Mouse (Mus musculus): ENCODE measurements at regions not wholly inside any gene's neighbourhood (a gene's known extent, or its start where the extent isn't known, plus 50 kb on each side); places are given as distances from the start of the nearest gene placed in this dataset.

DNA sequence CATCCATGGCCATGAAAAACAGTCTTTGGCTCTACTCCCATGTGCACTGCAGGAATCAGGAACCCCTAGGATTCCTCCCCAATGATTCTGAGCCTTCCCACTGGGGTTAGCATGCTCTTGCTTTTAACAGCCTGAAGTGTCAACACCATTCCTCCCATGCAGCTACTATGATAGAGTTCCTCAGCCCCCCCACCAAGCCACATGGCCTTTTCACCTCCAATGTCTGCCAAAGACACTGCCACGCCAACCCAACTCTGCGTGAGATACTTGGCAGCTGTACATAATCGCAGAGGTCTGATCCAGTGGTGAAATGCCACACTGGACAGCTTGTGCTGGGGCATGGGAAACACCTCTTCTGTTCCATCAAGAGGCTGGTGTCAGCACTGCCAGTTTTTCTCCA, 128.6 kb upstream of the H2al1a start:
- no peak for DNase-seq

- peak; percentile 4 for DNase-seq
Measured at GRCm38 (mm10) chrX:11180194-11180816, 118.8 kb upstream of the H2al1a start.

- peak; percentile 6 for DNase-seq
Measured at GRCm38 (mm10) chrX:11181855-11182254, 117.2 kb upstream of the H2al1a start.

DNA sequence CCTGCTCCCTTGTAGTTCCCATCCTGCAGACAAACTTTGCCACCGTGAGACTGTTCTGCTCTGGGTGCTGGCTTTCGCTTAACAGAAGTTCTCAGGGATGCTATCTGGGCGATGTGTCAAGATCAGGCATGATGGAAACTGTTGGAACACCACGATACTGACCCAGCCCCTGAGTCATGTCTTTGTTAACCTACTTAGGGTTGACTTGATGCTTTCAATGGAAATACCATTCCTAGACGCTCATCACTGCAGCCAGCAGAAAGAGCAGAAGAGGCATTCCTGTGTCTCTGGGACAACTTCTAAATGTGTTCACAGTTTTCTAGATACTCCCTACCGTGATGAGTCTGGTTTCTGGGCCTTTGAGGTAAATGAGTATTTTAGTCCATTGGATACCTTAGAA, 108.2 kb upstream of the H2al1a start:
- DNase-seq = no peak

GRCm38 (mm10) chrX:11204135-11204534, 94.9 kb upstream of the H2al1a start:
- no peak for DNase-seq

GRCm38 (mm10) chrX:11209895-11210294, 89.2 kb upstream of the H2al1a start:
- no peak for DNase-seq

DNA sequence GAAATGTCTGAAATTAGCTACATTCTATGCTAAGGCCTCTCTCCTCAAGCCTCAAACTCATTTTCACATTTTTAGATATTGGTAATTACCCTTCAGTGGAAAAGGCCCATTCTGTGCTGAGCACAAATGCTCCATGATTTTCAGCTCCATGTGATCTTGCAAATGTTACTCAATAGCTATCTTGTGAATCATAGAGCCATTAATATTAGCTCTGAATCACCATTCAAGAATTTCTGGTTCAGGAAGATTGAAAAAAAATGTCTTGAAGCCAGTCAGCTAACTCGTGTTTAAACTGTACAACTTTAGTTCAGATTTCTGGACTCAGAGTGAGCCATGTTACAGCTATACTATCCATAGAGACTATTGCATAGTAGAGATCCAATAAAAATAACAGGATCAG, 86.2 kb upstream of the H2al1a start:
- DNase-seq = no peak

- peak; percentile 52 for DNase-seq
Measured at GRCm38 (mm10) chrX:11213492-11213891, 85.6 kb upstream of the H2al1a start.

- DNase-seq = no peak
Measured at GRCm38 (mm10) chrX:11239066-11239465, 60.0 kb upstream of the H2al1a start.

- DNase-seq = no peak
Measured at GRCm38 (mm10) chrX:11245576-11245975, 53.5 kb upstream of the H2al1a start.

Measured in kidney, postnatal 10 days (tissue).